Mouse (Mus musculus) adrenal gland, postnatal 4 days (tissue): Measurements from ENCODE around the gene Bcap31. TPM values are rescaled to one million over a fixed set of nuclear protein-coding genes. Genes with fewer than 3 reads are reported as not detected.

Source experiments
- DNase-seq, 2 experiments: peaks; one replicate each; pipeline ENCODE4 v3.0.0; 2021 to 2022; ENCODE audit warnings: low spot score in 2 of 2, mixed read lengths in 2 of 2
- total RNA-seq, 2 experiments: library from RNA; stranded (reverse); gene quantifications; 2 replicates each; pipeline ENCODE4 v1.2.3; 2021

Bcap31 gene
- total RNA-seq, 2 experiments from 2014 or later, result 175 to 197 TPM

DNA sequence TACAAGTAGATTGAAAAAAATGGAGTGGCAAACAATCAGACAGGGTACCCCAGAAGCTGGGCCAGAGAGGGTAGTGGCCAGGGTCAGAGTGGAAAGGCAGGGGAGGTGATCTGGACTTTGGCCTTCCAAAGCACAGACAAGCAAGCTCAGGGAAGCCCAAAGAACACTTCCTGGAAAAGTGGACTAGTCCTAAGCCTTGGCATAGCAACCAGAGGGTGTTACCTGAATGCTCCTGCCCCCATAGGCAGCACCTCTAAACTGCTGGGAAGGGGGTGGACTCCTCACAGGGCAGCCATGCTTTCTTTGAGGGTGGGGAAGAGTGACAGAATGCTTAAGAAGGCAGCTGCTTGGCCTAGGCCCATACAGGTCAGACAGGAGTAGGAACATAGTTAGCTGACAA lies 31.0 kb downstream of the Bcap31 start:
- no peak for DNase-seq

DNA sequence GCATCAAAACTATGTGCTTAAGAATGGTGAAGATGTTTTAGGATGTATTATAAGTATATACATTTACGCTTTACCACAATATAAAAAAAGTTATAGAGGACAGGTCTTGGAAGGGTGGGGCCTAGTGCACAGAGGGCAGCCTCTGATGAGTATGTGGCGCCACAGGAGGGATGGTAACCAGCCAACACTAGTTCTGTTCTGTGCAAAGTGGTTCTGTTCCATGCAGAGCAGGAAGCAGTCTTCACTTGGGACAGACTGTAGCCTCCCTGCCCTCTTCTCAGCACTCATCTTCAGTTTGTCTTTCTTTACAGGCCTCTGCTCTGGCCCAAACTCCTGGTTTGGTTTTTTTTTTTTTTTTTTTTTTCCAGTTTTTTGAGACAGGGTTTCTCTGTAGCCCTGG lies 31.8 kb downstream of the Bcap31 start:
- DNase-seq, result no peak

DNA sequence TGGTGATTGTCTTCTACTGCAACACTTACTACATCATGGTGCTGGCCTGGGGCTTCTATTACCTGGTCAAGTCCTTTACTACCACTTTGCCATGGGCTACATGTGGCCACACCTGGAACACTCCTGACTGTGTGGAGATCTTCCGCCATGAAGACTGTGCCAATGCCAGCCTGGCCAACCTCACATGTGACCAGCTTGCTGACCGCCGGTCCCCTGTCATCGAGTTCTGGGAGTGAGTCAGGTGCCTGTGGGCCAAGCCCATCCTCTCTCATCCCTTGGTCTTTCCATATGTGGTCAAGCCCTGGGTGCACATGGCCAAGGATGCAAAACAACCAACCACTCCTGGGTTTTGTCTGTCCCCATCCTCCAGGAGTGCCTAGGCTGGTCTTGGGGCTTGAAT lies 39.3 kb downstream of the Bcap31 start:
- DNase-seq, result no peak

DNA sequence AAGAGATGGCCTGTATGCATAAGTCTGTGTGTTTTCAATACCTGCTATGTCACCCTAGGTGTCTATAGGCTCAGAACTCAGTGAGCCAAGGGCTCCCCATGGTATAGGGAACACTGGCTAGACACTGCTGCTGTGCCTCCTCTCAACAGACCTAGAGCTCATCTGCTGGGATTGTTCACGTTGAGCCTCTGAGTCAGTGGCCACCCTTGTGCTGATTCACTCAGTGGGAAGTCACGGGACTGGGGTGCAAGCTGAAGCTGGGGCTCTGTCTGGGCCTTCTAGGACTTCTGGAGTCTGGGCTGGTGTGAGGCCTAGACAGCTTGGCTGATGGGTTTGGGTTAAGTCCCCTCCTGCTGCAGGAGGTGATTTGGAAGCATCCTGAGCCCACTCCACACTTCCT lies 40.7 kb downstream of the Bcap31 start:
- no peak for DNase-seq

DNA sequence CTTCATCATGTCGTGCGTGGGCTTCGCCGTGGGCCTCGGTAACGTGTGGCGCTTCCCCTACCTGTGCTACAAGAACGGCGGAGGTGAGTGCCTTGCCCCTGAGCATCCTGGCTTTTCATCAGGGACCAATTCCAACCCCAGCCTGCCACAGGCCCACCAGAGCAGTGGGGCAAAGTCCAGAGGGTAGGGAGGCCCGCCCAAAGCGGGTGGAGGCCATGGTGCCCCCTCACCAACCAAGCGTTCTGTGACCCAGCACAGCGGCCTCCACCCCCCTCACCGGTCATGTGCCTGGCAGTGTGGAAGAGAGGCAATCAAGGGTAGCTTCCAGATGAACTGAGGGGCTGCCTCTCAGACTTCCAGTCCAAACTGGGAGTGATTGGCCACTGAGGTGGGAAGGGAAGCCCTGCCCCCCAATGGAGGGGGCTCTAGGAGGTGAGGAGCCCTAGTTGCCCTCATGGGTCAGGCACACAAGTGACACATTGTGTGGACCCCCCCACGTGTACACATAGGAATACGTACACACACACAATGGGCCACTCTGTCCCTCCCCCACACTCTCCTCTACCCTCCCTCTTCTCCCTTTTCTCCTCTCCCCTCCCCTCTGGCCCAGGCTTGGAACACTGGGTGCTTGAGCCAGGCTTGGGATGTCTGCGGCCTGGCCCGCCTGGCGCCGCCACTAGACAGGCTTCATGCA lies 41.9 kb downstream of the Bcap31 start:
- DNase-seq, result no peak

DNA sequence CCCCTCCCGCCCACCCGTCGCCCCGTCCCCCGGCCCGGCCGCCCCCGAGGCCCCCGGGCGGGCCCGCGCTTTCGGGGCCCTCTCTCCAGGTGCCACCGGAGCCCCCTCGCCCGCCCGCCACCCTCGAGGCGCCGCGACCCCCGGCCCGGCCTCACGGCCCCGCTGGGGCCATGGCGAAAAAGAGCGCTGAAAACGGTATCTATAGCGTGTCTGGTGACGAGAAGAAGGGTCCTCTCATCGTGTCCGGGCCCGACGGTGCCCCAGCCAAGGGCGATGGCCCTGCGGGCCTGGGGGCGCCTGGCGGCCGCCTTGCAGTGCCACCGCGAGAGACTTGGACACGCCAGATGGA lies 42.4 kb downstream of the Bcap31 start:
- no peak for DNase-seq

DNA sequence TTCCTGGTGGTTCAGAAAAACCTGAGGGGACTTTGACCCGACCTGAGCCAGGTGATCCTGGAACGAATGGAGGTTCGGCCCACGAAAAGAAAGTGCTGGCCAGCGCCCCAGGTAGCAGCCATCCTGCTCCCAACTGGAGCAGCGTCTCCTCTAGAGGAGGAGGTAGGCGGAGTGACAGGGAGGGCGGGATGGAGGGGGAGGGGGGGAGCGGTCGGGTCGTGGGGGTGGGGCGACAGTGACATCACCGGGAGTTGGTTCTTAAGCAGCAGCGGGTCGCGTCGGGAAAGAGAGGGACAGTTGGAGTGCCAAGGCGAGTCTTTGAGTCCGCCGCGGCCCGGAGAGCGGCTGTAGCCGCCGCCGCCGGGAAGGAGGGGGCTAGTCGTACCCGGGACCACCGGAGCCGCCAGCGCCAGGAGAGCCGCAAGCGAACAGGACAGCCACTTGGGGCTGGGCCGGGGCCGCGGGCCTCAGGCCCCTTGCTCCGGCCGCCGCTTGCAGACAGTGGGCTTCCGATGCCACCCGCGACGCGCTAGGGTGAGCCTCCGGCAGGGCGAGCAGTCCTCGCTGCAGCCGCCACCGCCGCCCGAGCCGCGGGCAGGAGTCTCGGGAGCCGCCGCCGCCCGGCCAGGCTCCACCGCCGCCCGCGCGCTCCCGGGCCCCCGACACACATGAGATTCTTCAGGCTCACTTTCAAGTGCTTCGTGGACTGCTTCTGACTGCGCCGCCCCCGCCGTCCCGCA lies 42.9 kb downstream of the Bcap31 start, which contains the start of gene Slc6a8:
Gene Slc6a8, plus strand, starts transcription at position 272 of the 740 bp plus-strand sequence.
- DNase-seq, result peak in 1 of 2 experiments; percentile 25

DNA sequence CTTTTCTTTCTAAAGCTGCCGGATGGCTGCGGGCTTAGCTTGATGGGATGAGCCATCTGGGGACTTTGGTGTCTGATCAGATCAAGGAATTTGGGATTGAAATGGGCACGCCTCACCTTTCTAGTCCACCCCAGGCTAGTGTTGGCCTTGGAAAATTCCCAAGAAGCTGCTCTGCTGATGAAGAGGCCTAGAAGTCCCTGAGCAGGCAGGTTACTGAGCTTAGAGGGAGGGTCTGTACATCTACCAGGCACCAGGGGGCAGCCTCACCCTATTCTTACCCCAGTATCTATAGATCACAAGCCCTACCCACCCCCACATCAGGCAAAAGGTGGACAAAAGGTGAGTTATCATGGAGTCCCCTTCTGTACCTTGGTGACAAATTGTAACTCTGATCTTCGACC lies 43.9 kb downstream of the Bcap31 start:
- no peak for DNase-seq

DNA sequence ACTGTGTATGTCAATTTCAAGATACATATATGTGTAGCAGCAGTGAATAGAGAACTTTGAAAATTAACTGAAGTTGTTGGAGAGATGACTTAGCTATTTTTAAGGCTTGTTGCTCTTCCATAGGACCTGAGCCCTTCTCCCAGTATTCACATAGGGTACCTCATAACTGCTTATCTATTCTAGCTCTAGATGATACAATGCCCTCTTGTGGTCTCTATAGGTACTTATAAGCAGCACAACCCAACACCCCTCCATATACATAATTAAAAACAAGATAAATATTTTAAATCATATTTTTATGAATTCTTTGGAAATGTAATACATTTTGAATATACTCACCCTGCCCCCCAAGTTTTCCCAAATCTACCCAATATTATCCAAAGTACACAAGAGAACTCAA lies 52.8 kb downstream of the Bcap31 start:
- DNase-seq, result no peak

DNA sequence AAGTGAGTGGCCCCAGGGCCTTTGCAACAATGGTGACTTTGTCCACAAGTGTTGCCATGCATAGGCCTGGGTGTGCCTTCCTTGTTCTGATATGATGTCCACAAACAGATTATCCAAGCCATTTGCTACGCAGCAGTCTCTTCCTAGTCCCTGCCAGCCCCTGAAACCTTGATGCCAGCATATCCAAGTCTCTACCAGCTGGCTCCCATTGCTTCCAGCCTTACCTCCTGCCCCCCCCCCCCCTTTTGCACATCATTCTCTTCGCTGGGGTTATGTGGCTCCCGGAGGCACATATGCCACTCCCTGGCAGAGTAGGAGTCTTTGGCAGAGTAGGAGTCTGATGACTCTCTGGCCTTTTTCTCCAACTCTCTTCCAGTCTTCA lies 55.7 kb downstream of the Bcap31 start:
- DNase-seq, result no peak

DNA sequence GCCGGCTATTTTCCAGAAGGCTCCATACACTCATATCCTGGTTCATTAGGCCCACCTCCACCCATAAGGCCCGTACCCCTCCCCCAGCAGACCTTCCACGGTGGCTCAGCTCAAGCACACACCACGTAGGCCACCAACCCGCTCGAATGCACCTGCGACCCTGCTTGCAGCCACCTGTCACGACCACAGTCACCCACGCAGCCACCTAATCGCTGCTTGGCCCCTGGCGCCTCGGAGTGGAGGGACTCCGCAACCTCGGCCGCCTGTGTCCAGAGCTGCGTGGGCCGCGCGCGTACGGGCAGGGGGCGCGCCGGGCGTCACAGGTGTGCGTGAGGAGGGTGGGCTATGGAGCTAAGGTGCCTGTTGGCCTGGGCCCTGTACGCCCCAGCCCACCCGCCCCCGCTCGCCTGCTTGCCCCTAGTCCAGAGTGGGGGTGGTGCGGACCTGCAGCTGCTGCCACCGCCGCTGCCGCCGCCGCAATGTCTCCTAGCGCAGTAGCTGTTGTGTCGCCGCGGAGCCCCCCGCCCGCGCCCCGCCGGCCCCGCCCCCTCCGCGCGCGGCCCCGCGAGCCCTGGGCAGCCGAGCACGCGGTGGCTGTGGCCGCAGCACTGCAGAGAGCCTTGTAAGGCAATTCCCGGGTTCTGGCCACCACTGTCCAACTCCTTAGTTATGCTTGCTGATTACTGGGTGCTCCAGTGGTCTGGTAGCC lies 56.2 kb downstream of the Bcap31 start, which contains the start of gene Pnck:
Gene Pnck, minus strand, starts transcription at position 543 of the 709 bp plus-strand sequence.
- no peak for DNase-seq

DNA sequence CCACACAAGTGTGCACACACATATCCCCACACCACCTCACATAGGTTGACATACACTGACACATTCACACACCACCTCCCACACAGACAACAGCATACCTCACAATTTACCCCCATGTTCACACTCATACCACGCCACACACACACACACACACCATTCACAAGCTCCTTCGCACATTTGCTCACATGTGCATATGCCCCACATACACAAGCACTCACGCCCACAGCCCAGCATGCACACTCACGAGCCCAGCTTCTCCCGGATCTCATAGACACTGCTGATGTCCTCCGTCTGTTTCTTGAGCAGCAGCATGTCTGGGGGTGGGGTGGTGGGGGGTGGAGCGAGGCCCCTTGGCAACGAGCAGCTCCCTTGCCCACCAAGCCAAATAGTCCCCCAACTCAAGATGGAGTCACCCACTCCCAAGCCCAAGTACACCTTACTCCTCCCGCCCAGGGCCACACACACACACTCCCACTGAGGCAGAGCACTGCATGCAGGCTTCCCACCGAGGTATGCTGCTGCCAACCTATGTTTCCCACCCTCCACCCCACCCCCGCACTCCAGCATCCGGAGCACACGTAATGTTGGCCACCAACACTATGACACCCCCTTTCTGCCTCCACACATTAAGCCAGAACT lies 56.9 kb downstream of the Bcap31 start:
- DNase-seq, result no peak

DNA sequence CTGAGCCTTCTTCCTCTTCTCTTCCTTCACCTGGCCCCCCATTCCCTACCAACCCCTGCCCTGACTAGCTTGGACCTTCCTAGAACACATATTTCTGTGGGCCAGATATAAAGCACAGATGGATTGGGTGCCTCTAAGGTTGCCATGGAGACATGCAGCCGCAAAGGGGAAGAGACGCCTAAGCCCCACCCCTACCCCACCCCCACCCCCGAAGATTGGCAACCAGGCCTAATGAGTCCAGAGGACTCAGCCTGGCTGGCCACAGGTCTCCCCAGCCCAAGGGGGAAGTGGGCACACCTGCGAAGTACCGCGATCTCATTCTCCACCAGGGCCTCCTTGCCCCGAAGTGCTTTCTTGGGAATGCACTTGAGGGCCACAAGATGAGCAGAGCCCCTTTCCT lies 57.6 kb downstream of the Bcap31 start:
- DNase-seq, result no peak

DNA sequence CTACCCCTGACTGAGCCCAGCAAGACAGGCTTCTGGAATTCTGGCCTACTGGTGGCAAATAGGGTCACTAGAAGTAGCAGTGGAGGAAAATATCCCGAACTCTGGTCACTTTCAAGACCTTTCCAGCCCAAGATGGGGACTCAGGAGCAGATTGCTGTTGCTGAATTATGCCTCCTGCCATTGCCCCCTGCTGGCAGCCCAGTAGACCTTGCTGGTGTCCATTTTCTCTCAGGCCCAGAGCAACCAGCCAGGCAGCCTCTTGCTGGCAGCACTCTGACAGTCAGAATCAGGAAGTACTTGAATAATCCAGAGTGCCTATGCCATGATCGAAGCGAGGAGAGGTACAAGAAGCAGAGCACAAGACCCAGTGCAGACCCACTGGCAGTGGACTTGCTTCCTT lies 60.4 kb downstream of the Bcap31 start:
- DNase-seq, result no peak

DNA sequence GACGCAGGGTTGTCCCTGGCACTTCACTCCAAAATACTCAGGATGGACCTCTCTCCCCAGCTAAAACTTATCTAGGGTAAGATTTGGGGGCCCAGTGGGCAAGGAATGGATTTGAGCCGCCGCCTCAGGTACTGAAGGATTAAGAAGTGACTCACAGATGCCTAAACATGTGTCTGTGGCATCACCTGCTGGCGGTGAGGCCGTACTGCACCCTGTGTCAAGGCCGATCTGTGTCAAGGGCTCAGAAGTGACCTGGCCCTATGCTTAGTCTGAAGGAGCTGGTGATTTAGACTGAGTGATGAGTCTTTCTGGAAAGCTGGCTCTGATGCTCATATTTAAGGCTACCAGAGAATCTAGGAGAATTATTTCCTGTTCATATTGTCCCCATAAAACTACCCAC lies 61.8 kb downstream of the Bcap31 start:
- DNase-seq, result peak in 1 of 2 experiments; percentile 50

DNA sequence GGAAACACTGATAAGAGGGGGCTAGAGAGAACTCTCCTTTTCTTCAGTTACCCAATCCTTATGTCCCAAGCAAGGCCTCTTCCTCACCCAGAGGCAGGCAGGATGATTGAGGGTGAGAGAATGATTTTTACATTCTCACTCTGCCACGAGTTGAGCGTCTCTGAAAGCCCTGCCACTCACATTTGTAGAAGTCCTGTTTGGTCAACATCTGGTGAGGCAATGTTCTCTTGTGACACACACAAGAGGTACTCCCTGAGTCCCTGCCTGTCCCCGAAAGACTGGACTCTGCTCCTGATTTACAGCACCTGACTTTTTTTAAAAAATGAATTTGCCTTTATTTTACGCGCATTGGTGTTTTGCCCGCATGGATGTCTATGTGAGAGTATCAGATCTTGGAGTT lies 62.6 kb downstream of the Bcap31 start:
- DNase-seq, result no peak

DNA sequence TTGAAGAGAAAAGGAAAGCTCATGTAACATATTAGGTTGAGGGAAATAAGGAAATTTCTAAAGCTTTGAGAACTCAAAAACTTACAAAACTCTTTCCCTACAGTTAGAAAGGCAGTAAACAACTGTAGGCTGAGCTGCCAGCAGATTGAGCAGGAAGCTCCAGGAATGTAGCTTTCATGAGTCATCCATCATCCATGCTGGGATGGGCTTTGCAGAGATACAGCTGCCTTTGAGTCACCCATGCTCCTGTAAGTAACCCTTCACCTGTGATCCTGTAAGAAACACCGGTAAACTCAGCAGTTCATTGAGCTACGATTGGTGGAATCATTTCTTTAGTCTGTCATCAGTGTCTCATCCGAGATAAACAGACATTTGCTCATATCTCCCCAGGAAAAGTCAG lies 65.1 kb downstream of the Bcap31 start:
- no peak for DNase-seq

DNA sequence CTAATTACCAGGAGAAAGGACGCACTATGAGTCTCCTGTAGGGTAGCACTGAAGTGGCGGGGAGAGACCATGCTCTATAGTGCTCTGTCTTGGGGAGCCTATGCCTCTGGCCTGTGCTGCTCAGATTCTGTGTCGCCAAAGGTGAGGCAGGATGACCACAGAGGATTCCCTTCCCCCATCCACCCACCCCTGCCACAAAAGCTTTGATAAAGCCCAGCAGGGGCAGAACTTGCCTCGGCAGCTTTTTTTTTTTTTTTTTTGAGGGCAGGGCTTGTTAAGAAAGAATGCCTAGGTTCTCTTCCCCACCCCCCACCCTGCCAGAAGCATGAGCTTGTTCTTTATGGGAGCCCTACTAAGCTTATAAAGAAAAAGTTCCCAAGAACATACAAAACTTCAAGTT lies 70.9 kb downstream of the Bcap31 start:
- no peak for DNase-seq

DNA sequence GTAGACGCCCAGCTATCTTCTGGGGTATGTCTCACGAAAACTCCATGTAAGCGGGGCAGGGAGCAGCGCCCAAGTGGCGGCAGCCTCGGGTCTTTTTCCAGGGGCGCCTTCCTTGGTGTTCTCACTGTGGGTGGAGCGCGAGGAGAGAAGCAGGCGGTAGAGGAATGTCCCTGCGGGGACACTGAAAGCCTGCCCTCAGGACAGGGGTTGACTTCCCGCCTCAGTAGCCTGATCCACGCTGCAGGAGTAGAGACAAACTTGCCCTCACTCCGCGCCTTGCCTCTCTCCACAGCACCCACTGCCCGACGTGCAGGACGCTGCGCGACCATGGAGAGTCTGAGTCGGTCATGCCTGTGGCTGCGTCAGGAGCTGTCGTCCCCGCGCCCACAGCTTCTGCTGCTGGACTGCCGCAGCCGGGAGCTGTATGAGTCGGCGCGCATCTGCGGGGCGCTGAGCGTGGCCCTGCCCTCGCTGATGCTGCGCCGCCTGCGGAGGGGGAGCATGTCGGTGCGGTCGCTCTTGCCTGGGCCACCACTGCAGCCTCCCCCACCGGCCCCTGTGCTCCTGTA lies 76.0 kb downstream of the Bcap31 start:
- no peak for DNase-seq

DNA sequence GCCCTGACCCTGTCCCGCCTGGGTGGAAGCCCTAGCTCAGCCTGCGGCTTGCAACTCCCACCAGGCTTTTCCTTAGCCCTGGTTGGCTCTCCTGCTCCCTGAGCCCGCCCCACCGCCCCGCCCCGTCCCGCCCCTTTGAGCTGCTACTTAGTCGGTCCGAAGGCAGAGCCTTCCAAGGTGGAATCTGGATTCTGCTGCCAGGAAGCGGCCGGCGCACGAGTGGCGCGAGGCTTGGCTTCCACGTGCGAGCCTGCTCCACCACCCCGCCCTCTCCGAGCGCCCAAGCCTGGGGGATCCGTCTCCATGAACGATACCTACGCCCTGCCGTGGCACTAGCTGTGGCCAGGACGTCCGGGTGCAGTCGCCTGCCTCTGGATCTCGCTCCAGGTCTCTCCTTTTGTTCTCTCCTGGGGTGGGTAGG lies 76.7 kb downstream of the Bcap31 start, which contains the start of gene Dusp9:
Gene Dusp9, plus strand, starts transcription at position 165 of the 421 bp plus-strand sequence.
- no peak for DNase-seq

DNA sequence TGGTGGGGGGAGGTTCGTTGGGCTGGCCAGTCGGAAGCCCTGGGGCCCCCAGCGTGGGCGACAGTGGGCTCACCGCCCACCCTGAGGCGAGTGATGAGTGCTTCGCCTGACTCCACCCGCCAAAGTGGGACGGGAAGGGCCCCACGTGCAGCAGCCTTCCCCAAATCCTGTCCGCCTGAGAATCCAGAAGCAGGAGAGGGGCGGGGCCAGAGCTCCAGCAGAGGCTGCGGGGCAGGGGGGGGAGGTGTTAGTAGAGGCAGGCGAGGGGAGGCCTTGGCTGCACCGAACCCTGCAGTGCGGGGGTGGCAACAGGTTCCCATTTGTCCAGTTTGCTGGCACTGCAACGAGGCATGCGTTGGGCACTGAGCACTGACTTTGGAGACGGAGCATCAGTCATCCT lies 78.6 kb downstream of the Bcap31 start:
- DNase-seq, result no peak
